Mouse (Mus musculus) MEL (cell line): ENCODE measurements around the gene Fem1a.

Experiments
- CHD2 ChIP-seq: IDR thresholded peaks from 2 replicates; pipeline ENCODE4 v1.6.1; 2011; ENCODE audit warnings: low read length, improper control_type of control experiment
- CTCF ChIP-seq, 3 experiments: IDR thresholded peaks in 2 of 3; conservative IDR thresholded peaks in 1 of 3; 2 replicates each; pipeline ENCODE4 v1.5.1; 2011 to 2012; ENCODE audit warnings: low read length in 3 of 3, low read depth in 2 of 3, mild to moderate bottlenecking in 2 of 3, improper control_type of control experiment in 1 of 3, inconsistent platforms in 1 of 3, mixed read lengths in 1 of 3, moderate library complexity in 1 of 3; ENCODE audit not compliant: control insufficient read depth in 1 of 3, insufficient read depth in 1 of 3, poor library complexity in 1 of 3, severe bottlenecking in 1 of 3
- EP300 ChIP-seq, 2 experiments: IDR thresholded peaks; 2 replicates each; pipeline ENCODE4 v1.6.1; 2011; ENCODE audit warnings: improper control_type of control experiment in 2 of 2, low read length in 2 of 2, low read depth in 1 of 2, mild to moderate bottlenecking in 1 of 2
- GATA1 ChIP-seq: IDR thresholded peaks from 2 replicates; pipeline ENCODE4 v1.6.1; 2011; ENCODE audit warnings: low read depth, low read length, improper control_type of control experiment
- JUND ChIP-seq: IDR thresholded peaks from 2 replicates; pipeline ENCODE4 v1.6.1; 2011; ENCODE audit warnings: low read depth, mild to moderate bottlenecking, improper control_type of control experiment, low read length
- MAX ChIP-seq: IDR thresholded peaks from 2 replicates; pipeline ENCODE4 v1.6.1; 2011; ENCODE audit warnings: low read length, improper control_type of control experiment
- MXI1 ChIP-seq: IDR thresholded peaks from 2 replicates; pipeline ENCODE4 v1.6.1; 2011; ENCODE audit warnings: mild to moderate bottlenecking, low read depth, low read length, improper control_type of control experiment
- MYC ChIP-seq: IDR thresholded peaks from 2 replicates; pipeline ENCODE4 v1.6.1; 2011; ENCODE audit warnings: low read depth, mild to moderate bottlenecking, low read length, improper control_type of control experiment, moderate library complexity
- POLR2A ChIP-seq, 2 experiments: IDR thresholded peaks; 2 replicates each; pipeline ENCODE4 v1.6.1; 2011 to 2012; ENCODE audit warnings: low read length in 2 of 2, mild to moderate bottlenecking in 2 of 2, control low read depth in 1 of 2, improper control_type of control experiment in 1 of 2, low read depth in 1 of 2, moderate library complexity in 1 of 2; ENCODE audit not compliant: control insufficient read depth in 1 of 2, insufficient read depth in 1 of 2, poor library complexity in 1 of 2
- RCOR1 ChIP-seq: IDR thresholded peaks from 2 replicates; pipeline ENCODE4 v1.6.1; 2012; ENCODE audit warnings: low read depth, mild to moderate bottlenecking, inconsistent platforms, low read length, improper control_type of control experiment
- TCF12 ChIP-seq: IDR thresholded peaks from 2 replicates; pipeline ENCODE4 v1.6.1; 2014; ENCODE audit warnings: low read depth, mild to moderate bottlenecking, inconsistent platforms, low read length, improper control_type of control experiment, moderate library complexity
- USF1 ChIP-seq: IDR thresholded peaks from 2 replicates; pipeline ENCODE4 v1.6.1; 2014; ENCODE audit warnings: low read depth, mild to moderate bottlenecking, inconsistent platforms, low read length, improper control_type of control experiment, moderate library complexity
- USF2 ChIP-seq, 2 experiments: IDR thresholded peaks; 2 replicates each; pipeline ENCODE4 v1.6.1; 2011 to 2012; ENCODE audit warnings: improper control_type of control experiment in 2 of 2, low read length in 2 of 2, borderline replicate concordance in 1 of 2, inconsistent platforms in 1 of 2, low read depth in 1 of 2, mild to moderate bottlenecking in 1 of 2; ENCODE audit not compliant: insufficient read depth in 1 of 2
- ZKSCAN1 ChIP-seq: IDR thresholded peaks from 2 replicates; pipeline ENCODE4 v1.6.1; 2012; ENCODE audit warnings: low read depth, mild to moderate bottlenecking, inconsistent platforms, low read length, improper control_type of control experiment, moderate library complexity

GRCm38 (mm10) chr17:56206986-56207674 lies 49.5 kb upstream of the Fem1a start:
- no peak for TF ChIP-seq USF2 (IDR thresholded peaks at IDR 0.05; ENCODE audit: borderline replicate concordance in 1 of 2, insufficient read depth in 1 of 2, low read depth in 1 of 2, low read length in 2 of 2)
- no peak for TF ChIP-seq ZKSCAN1
- TF ChIP-seq MAX: no peak
- TF ChIP-seq CTCF (IDR thresholded peaks at IDR 0.05 in 2 of 3, conservative IDR thresholded peaks at IDR 0.05 in 1 of 3; ENCODE audit: control insufficient read depth in 1 of 3, insufficient read depth in 1 of 3, low read depth in 2 of 3, low read length in 3 of 3, poor library complexity in 1 of 3, severe bottlenecking in 1 of 3): no peak
- TF ChIP-seq MXI1: no peak
- TF ChIP-seq RCOR1: no peak
- TF ChIP-seq POLR2A (IDR thresholded peaks at IDR 0.05; ENCODE audit: control insufficient read depth in 1 of 2, insufficient read depth in 1 of 2, low read depth in 1 of 2, low read length in 2 of 2, poor library complexity in 1 of 2): no peak
- TF ChIP-seq USF1: no peak
- TF ChIP-seq TCF12: no peak
- no peak for TF ChIP-seq JUND
- no peak for TF ChIP-seq EP300 (IDR thresholded peaks at IDR 0.05; ENCODE audit: low read depth in 1 of 2, low read length in 2 of 2)
- TF ChIP-seq CHD2: no peak
- TF ChIP-seq GATA1: no peak
- no peak for TF ChIP-seq MYC
